Mouse (Mus musculus): ENCODE measurements around the gene Eri2. TPM values are rescaled to one million over a fixed set of nuclear protein-coding genes. Genes with fewer than 3 reads are reported as not detected.

Eri2 gene
- polyA plus RNA-seq, 1 experiment from 2014 or later: 13.3 TPM

- Histone ChIP-seq H3K4me3 (ENCODE audit: low read length) (peak overlapping the region; percentile 92), H3K36me3 (ENCODE audit: control insufficient read depth, insufficient read depth) (peaks cover 25% of the 10 kb centered on the region), H3K9ac (ENCODE audit: low read length) (peak overlapping the region; percentile 89), H3K9me3 (replicated peaks; ENCODE audit: control insufficient read depth, low read length) (no peaks in the 10 kb centered on the region), H3K4me1 (ENCODE audit: control insufficient read depth, insufficient read depth, low read length) (peaks cover 10% of the 10 kb centered on the region), H3K27me3 (ENCODE audit: control insufficient read depth, insufficient read depth, low read length) (no peaks in the 10 kb centered on the region), H3K27ac (ENCODE audit: low read length) (0 out of 2 replicates have a peak overlapping the region, but pooled peaks have one; percentile 51), H3K4me2 (ENCODE audit: low read depth, low read length) (peak overlapping the region; percentile 88)
- WGBS: 14% methylated on average over 8 of the region's 8 CpGs
- no peak for ATAC-seq (replicated peaks; ENCODE audit: extremely low read depth, insufficient read depth, low FRiP score)
These were observed 72.9 kb downstream of the Eri2 start for GRCm38 (mm10) chr7:119720947-119721310.

GRCm38 (mm10) chr7:119720253-119720946 is 73.5 kb downstream of the Eri2 start, which contains the start of gene Thumpd1:
Gene Thumpd1, minus strand, starts transcription at chr7:119720798.
- peak within 1 kb of the TSS; percentile 64 for H3K27ac ChIP-seq (ENCODE audit: low read length)
- peaks cover 10% of the 10 kb centered on the region for H3K4me1 ChIP-seq (ENCODE audit: control insufficient read depth, insufficient read depth, low read length)
- H3K27me3 ChIP-seq (ENCODE audit: control insufficient read depth, insufficient read depth, low read length): no peaks in the 10 kb centered on the region
- ATAC-seq (replicated peaks; ENCODE audit: extremely low read depth, insufficient read depth, low FRiP score): peak; percentile 95
- peaks cover 30% of the 10 kb centered on the region for H3K36me3 ChIP-seq (ENCODE audit: control insufficient read depth, insufficient read depth)
- H3K4me2 ChIP-seq (ENCODE audit: low read depth, low read length): peak within 1 kb of the TSS; percentile 88
- peak within 1 kb of the TSS; percentile 92 for H3K4me3 ChIP-seq (ENCODE audit: low read length)
- H3K9ac ChIP-seq (ENCODE audit: low read length): peak within 1 kb of the TSS; percentile 89
- WGBS: under 1% methylated on average over 60 of the region's 60 CpGs
- H3K9me3 ChIP-seq (replicated peaks; ENCODE audit: control insufficient read depth, low read length): no peaks in the 10 kb centered on the region

Other genes starting within 250 kb of the Eri2 start
- not detected in 2 replicates for gene Acsm2, start 239.7 kb downstream of the Eri2 start, polyA plus RNA-seq (2015; fragmentation: Nextera tagmentation; extraction: Ambion mirVana)
- gene Acsm1, start 187.0 kb downstream of the Eri2 start, polyA plus RNA-seq (2015; fragmentation: Nextera tagmentation; extraction: Ambion mirVana): 0.26 and 0.50 TPM in 2 replicates
- gene Acsm4, start 104.0 kb downstream of the Eri2 start, polyA plus RNA-seq (2015; fragmentation: Nextera tagmentation; extraction: Ambion mirVana): not detected in 2 replicates
- gene Thumpd1, start 73.3 kb downstream of the Eri2 start, polyA plus RNA-seq (2015; fragmentation: Nextera tagmentation; extraction: Ambion mirVana): 49.1 and 57.9 TPM in 2 replicates
- gene Acsm3, start 33.1 kb downstream of the Eri2 start, polyA plus RNA-seq (2015; fragmentation: Nextera tagmentation; extraction: Ambion mirVana): 0.11 and 0.12 TPM in 2 replicates
- gene Rexo5, start 52 bp downstream of the Eri2 start, polyA plus RNA-seq (2015; fragmentation: Nextera tagmentation; extraction: Ambion mirVana): 13.5 and 17.2 TPM in 2 replicates
- gene Lyrm1, start 101.8 kb upstream of the Eri2 start, polyA plus RNA-seq (2015; fragmentation: Nextera tagmentation; extraction: Ambion mirVana): 7.6 and 8.3 TPM in 2 replicates
- 6.5 and 8.1 TPM in 2 replicates for gene Dcun1d3, start 102.2 kb upstream of the Eri2 start, polyA plus RNA-seq (2015; fragmentation: Nextera tagmentation; extraction: Ambion mirVana)